Mouse (Mus musculus) stomach, embryonic 14.5 days (tissue): ENCODE data around the gene Olfr374. TPM values are rescaled to one million over a fixed set of nuclear protein-coding genes. Genes with fewer than 3 reads are reported as not detected.
"Not testable (repeated sequence)": the region's sequence is repeated elsewhere in the genome, so short reads cannot be mapped to it uniquely, and the experiment has no call there.

ENCODE experiments used
- ATAC-seq: fragments of 200-750 bp; cut with Nextera tagmentation; 2 replicates; pipeline ENCODE4 v1.8.0; 2017; ENCODE audit warnings: low read depth, moderate TSS enrichment; ENCODE audit not compliant: insufficient number of reproducible peaks, insufficient read depth, low FRiP score
- H3K27ac ChIP-seq: fragments of 300-500 bp; sonication (generic); 2 replicates; pipeline ENCODE4 v1.5.1; 2014; ENCODE audit warnings: mild to moderate bottlenecking, low read length, moderate library complexity, mixed read lengths
- H3K27me3 ChIP-seq: fragments of 300-500 bp; sonication (generic); 2 replicates; pipeline ENCODE4 v1.6.1; 2014; ENCODE audit warnings: low read length, control low read depth, mixed read lengths; ENCODE audit not compliant: control insufficient read depth, insufficient read depth
- H3K36me3 ChIP-seq: fragments of 300-500 bp; sonication (generic); 2 replicates; pipeline ENCODE4 v1.6.1; 2014; ENCODE audit warnings: mild to moderate bottlenecking, control low read depth, low read length, moderate library complexity, mixed read lengths; ENCODE audit not compliant: control insufficient read depth, insufficient read depth
- H3K4me1 ChIP-seq: fragments of 300-500 bp; sonication (generic); 2 replicates; pipeline ENCODE4 v1.6.1; 2014; ENCODE audit warnings: low read length, control low read depth, mixed read lengths; ENCODE audit not compliant: control insufficient read depth, insufficient read depth
- H3K4me2 ChIP-seq: fragments of 300-500 bp; sonication (generic); replicated peaks from 2 replicates; pipeline ENCODE4 v1.6.1; 2014; ENCODE audit warnings: low read depth, low read length, control low read depth
- H3K4me3 ChIP-seq: fragments of 300-500 bp; sonication (generic); 2 replicates; pipeline ENCODE4 v1.5.1; 2014; ENCODE audit warnings: low read depth, low read length, control low read depth
- H3K9ac ChIP-seq: fragments of 300-500 bp; sonication (generic); replicated peaks from 2 replicates; pipeline ENCODE4 v1.6.1; 2014; ENCODE audit warnings: low read depth, mild to moderate bottlenecking, control low read depth, low read length, moderate library complexity, mixed read lengths
- H3K9me3 ChIP-seq: fragments of 300-500 bp; sonication (generic); 2 replicates; pipeline ENCODE4 v1.6.1; 2016; ENCODE audit warnings: low read depth, low read length, control low read depth; ENCODE audit not compliant: control insufficient read depth
- WGBS: fragments of 180-500 bp; shearing (Covaris S2); extraction: QIAGEN DNeasy Blood & Tissue Kit; methylation state at CpG from one replicate; pipeline ENCODE4 v1.1.7; 2014; 5-methylcytosine and 5-hydroxymethylcytosine counted together
- polyA plus RNA-seq: library from polyadenylated mRNA; unstranded; fragments of >200 nt; fragmentation: Nextera tagmentation; extraction: Ambion mirVana; gene quantifications from 2 replicates; pipeline ENCODE4 v1.2.1, GENCODE M21; 2014

Gene Olfr374
- polyA plus RNA-seq, 1 experiment from 2014 or later: 0.13 TPM

DNA sequence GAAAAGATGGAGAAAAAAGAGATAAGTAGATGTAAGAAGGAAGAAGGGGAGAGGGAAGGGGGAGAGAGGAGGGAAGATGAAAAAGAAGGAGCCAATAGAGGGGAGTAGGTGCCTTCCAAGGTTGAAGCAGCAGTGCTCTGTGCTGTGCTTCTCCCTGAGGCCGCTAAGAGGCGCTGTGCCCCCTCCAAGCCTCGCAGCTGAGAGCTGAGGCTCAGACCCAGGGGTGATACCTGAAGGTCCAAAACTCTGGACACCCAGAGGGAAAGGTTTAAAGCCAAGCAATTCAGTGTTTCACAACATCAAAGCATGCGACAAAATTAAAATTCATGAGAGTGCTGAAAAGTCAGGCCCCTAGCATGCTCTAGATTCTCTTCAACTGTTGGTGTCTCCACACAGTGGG lies 1.7 kb upstream of the Olfr374 start:
- Histone ChIP-seq H3K9me3 (peaks cover 4% of the 10 kb centered on the region; the same call in 1 of the 2 replicates), H3K36me3 (no peaks in the 10 kb centered on the region), H3K4me1 (no peaks in the 10 kb centered on the region), H3K27ac (no peak overlapping the region), H3K4me2 (no peak overlapping the region), H3K4me3 (no peak overlapping the region), H3K27me3 (no peaks in the 10 kb centered on the region), H3K9ac (no peak overlapping the region)
- ATAC-seq: no peak
- WGBS: 22% methylated on average over 4 of the region's 4 CpGs

DNA sequence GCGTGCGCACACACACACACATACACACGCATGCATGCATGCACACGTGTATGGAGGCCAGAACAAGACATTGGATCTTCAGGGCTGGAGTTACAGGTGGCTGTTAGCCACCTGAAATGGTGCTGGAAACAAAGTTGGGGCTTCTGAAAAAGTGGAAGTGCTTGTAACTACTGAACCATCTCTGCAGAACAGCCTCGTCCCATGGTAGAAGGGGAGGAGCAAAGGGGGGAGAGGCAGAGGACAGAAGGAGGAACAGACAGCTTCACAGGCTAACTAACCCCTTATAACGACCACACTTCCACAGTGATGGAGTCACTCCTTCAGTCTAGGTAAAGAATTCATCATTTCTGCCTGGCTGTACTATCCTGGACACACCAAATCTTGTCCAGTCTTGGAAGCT lies 4.0 kb downstream of the Olfr374 start:
- Histone ChIP-seq H3K9ac (no peak overlapping the region), H3K27me3 (no peaks in the 10 kb centered on the region), H3K4me3 (no peak overlapping the region), H3K27ac (no peak overlapping the region), H3K4me1 (no peaks in the 10 kb centered on the region), H3K4me2 (no peak overlapping the region), H3K36me3 (no peaks in the 10 kb centered on the region), H3K9me3 (no peaks in the 10 kb centered on the region)
- WGBS: 80% methylated on average over 6 of the region's 6 CpGs
- no peak for ATAC-seq

DNA sequence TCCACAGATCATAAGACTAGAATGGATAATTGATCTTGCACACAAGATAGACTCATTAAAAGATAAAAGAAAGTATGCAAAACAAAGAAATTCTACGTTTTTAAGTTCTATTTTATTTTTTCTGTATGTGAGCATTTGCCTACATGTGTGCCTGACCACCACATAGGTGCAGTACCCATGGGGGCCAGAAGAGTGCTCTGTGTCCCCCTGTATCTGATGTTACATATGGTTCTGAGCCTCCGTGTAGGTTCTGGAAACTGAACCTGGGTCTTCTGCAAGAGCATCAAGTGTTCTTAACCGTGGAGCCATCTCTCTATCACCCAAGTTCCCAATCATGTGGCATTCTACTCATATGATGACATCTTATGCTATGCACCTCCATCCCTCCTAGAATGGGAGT lies 5.6 kb downstream of the Olfr374 start:
- Histone ChIP-seq H3K27ac (no peak overlapping the region), H3K4me2 (no peak overlapping the region), H3K4me1 (no peaks in the 10 kb centered on the region), H3K9me3 (no peaks in the 10 kb centered on the region), H3K27me3 (no peaks in the 10 kb centered on the region), H3K36me3 (no peaks in the 10 kb centered on the region), H3K9ac (no peak overlapping the region), H3K4me3 (no peak overlapping the region)
- WGBS: 65% methylated on average over 3 of the region's 3 CpGs
- ATAC-seq: no peak

DNA sequence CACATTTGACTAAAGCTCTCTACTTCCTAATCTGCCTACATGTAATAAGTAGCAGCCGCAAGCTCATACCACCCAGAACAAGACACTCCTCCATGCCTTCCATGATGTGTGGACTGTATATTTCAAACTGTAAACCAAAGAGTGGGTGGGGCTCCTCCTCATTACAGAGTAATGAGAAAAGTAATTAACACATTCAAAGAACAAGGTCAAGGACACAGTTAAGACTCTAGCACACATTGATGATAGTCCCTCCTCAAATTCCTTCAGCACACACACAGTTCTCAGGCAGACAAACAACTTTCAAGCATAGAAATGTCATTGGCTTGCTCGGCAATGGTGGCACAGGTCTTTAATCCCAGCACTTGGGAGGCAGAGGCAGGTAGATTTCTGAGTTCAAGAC lies 8.4 kb downstream of the Olfr374 start:
- H3K4me3 ChIP-seq: no peak overlapping the region
- ATAC-seq: no peak
- no peak overlapping the region for H3K9ac ChIP-seq
- H3K27me3 ChIP-seq: no peaks in the 10 kb centered on the region
- H3K9me3 ChIP-seq: no peaks in the 10 kb centered on the region
- H3K4me1 ChIP-seq: no peaks in the 10 kb centered on the region
- 84% methylated on average over 2 of the region's 2 CpGs for WGBS
- no peak overlapping the region for H3K4me2 ChIP-seq
- no peaks in the 10 kb centered on the region for H3K36me3 ChIP-seq
- H3K27ac ChIP-seq: no peak overlapping the region

DNA sequence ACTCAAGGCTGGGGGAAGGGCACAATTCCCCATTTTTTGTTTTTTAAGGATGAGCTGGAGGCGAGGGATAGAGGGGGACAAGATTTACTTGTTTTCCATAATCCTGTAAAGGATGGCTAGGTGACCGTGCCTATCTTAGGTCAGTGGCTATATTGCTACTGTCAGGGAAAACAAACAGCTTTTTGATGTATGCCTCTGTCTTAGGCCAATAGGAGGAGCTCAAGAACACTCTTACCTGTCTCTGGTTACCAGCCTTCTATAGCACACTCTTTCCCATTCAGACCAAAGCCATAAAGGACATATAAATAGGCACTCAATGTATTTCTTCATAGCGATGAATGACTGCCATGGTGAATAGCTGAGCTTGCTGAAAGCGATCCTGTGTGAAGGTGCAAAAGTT lies 11.8 kb downstream of the Olfr374 start:
- 39% methylated on average over 4 of the region's 4 CpGs for WGBS
- Histone ChIP-seq H3K36me3 (no peaks in the 10 kb centered on the region), H3K27ac (no peak overlapping the region), H3K4me3 (no peak overlapping the region), H3K9me3 (no peaks in the 10 kb centered on the region), H3K27me3 (no peaks in the 10 kb centered on the region), H3K4me1 (no peaks in the 10 kb centered on the region), H3K9ac (no peak overlapping the region), H3K4me2 (no peak overlapping the region)
- ATAC-seq: no peak

DNA sequence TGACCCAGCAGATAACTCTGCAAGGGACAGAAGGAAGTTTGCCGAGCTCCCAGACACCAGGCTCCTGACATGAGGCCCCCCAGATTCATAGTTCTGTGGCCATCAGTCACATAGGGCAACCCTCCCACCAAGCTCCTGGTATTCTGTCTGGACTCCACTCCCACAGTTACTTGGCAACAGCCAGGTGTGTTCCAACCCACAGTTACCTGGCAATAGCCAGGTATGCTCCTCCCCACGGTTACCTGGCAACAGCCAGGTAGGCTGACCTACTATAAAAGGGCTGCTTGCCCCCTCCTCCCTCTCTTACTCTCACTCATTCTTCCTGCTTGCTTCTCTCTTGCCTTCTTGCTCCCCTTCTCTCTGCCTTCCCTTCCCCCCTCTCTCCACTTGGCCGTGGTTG lies 14.6 kb downstream of the Olfr374 start:
- not testable (repeated sequence) for H3K27me3 ChIP-seq, H3K4me2 ChIP-seq
- WGBS: 51% methylated on average over 3 of the region's 3 CpGs

DNA sequence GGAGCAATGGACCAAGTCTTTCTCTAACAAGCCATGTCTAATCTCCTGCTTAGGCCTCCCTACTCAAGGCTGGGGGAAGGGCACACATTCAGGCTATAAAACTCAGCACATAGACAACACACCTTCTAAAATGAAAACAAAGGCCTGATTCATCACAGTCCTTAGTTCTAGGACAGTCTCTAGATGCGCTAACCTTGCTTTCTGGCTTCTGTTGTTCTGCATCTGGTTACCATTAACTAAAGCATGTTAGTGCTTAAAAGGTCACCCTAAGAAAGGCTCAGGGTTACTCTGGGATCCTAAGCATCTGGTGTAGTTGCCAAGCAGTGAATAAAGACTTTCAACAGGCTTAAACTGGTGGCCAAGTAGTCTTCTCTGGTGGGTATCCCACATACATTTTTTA lies 15.2 kb downstream of the Olfr374 start:
- no peak overlapping the region for H3K4me2 ChIP-seq
- no peaks in the 10 kb centered on the region for H3K36me3 ChIP-seq
- H3K4me1 ChIP-seq: no peaks in the 10 kb centered on the region
- H3K27me3 ChIP-seq: no peaks in the 10 kb centered on the region
- no peak overlapping the region for H3K9ac ChIP-seq
- WGBS: 81% methylated on average over 1 of the region's 1 CpGs
- H3K27ac ChIP-seq: no peak overlapping the region
- H3K9me3 ChIP-seq: no peaks in the 10 kb centered on the region
- H3K4me3 ChIP-seq: no peak overlapping the region
- ATAC-seq: no peak

More for the DNA sequence above, 14.6 kb downstream of the Olfr374 start:
- not testable (repeated sequence) for H3K4me3 ChIP-seq, H3K4me1 ChIP-seq, H3K36me3 ChIP-seq, H3K9me3 ChIP-seq, H3K9ac ChIP-seq, H3K27ac ChIP-seq
- peak; percentile 37; the same call in 1 of the 2 replicates for ATAC-seq

DNA sequence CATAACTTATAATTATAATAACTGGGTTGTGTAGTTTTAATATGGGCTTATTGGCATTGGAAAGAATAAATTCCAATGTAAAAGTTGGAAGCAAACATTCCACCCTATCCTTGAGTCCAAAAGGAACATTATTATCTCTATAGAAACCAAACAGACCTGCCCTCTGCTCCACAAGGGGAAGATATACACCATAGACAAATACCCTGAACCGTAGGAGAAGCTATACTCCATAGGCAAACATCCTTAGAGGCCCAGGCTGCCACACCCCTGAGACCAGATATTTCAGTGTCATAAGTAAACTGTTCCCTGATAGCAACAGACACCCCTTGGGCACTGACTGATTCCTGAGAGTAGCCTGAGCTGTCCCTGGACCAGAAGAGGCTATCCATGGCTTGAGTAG lies 21.0 kb downstream of the Olfr374 start:
- ATAC-seq: no peak
- Histone ChIP-seq H3K36me3 (no peaks in the 10 kb centered on the region), H3K4me1 (no peaks in the 10 kb centered on the region), H3K27me3 (no peaks in the 10 kb centered on the region), H3K4me2 (no peak overlapping the region), H3K4me3 (no peak overlapping the region), H3K27ac (no peak overlapping the region), H3K9ac (no peak overlapping the region), H3K9me3 (no peaks in the 10 kb centered on the region)
- WGBS: 46% methylated on average over 1 of the region's 1 CpGs

DNA sequence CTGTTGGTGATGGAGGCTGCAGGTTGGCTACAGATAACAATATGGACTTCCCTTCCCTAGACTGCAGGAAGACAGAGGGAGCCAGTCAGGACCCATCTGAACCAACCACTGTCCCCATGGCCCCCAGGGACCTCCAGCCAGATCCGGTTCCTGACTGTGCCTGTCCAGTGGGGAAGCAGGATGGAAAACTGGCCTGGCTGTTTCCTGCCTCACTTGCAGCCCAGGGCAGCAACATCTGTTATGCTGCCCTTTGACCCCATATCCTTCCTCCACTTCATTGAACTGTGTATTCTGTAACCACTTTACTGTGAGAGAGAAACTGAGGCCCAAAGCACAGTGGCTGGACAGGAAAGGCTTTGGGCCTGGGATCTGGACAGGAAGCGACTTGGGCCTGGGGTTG lies 24.4 kb downstream of the Olfr374 start:
- 0 out of 2 replicates have a peak, but pooled peaks cover 5% of the 10 kb centered on the region for H3K4me1 ChIP-seq
- no peak for ATAC-seq
- no peaks in the 10 kb centered on the region for H3K36me3 ChIP-seq
- no peaks in the 10 kb centered on the region for H3K9me3 ChIP-seq
- H3K27ac ChIP-seq: no peak overlapping the region; the same call in 1 of the 2 replicates
- H3K4me3 ChIP-seq: no peak overlapping the region
- no peak overlapping the region for H3K4me2 ChIP-seq
- 76% methylated on average over 2 of the region's 2 CpGs for WGBS
- no peaks in the 10 kb centered on the region for H3K27me3 ChIP-seq
- H3K9ac ChIP-seq: no peak overlapping the region
